Mouse (Mus musculus) ES-E14 (cell line): ENCODE results near the gene Lmnb2.

Experiments
- HCFC1 ChIP-seq: IDR thresholded peaks from 2 replicates; pipeline ENCODE4 v1.6.1; 2012; ENCODE audit warnings: low read length, inconsistent platforms, borderline replicate concordance; ENCODE audit not compliant: insufficient read depth
- MAFK ChIP-seq: IDR thresholded peaks from 2 replicates; pipeline ENCODE4 v1.6.1; 2014; ENCODE audit warnings: mild to moderate bottlenecking, low read depth, low read length, inconsistent platforms; ENCODE audit not compliant: insufficient read depth

DNA sequence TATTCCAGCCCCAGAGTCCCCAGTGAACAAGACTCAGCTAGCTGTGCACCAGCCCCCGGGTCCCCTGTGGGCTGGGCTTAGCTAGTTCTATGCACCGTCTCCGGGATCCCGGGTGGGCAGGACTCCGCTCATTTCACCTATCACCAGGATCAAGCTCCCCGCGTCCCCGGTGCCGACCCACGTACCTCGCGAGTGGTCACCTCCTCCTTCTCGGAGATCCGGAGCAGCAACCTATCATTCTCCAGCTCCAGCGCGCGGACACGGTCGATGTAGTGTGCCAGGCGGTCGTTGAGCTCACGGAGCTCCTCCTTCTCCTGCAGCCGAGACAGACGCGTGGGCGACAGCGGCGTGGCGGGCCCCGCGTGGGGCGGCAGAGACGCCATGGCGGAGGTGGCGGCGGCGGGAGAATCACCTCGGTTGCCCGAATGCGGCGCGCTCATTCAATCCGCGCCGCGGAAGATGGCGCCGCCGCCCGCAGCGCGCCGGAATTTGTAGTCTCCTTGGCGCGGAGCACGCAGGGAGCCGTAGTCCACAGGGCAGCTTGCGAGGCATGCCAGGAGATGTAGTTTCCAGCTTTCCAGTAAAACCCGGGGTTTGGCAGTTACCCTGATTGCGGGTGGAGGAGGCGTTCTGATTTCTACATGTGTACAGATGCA lies at the start of gene Lmnb2:
- TF ChIP-seq MAFK, result no peak
- peak; percentile 89 for TF ChIP-seq HCFC1
